14 mouse cellular contexts compared by ENCODE assay signal in the genomic region with DNA sequence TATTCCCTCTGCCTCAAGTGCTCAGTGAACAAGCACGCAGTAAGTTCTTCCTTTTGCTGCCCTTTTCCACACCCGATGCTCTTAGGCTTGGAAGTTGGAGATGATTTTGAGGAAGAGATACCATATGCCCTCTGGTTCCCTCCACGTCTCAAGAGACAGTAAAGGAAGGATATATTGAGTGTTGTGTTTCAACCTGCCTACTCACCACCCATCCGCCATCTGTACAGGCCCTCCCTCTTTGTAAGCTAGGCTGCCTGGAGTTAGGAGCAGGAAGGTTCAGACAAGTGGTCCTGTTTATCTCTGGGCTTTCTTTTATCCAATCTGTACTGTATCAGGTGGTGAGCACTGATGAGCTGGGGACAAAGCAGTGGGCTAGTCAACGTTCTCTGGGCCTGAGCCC. TPM values are rescaled to one million over a fixed set of nuclear protein-coding genes. Genes with fewer than 3 reads are reported as not detected.
DNase-seq lines count a peak whose midpoint lies in the region; ATAC-seq and TF ChIP-seq lines count a peak whose summit lies in the region.
"Had no signal": no experiment of that assay in that cellular context is flagged by ENCODE, and none has a peak within 500 bp of the region (broad histone marks: within the 10 kb centered on the region; RNA-seq: fewer than 3 reads in every experiment).

No protein-coding gene starts in this region.

- 61% methylated on average over 5 of the region's 5 CpGs for WGBS in heart, embryonic 13.5 days
- WGBS in intestine, embryonic 15.5 days = 76% methylated on average over 5 of the region's 5 CpGs

- H3K4me2 ChIP-seq in heart, embryonic 13.5 days = no peak overlapping the region
- H3K4me2 ChIP-seq in intestine, embryonic 15.5 days (replicated peaks) = no peak overlapping the region
- H3K4me2 ChIP-seq: heart, embryonic 15.5 days; kidney, embryonic 15.5 days; lung, embryonic 14.5 days; stomach, embryonic 15.5 days had no signal

- H3K4me3 ChIP-seq in heart, embryonic 13.5 days = no peak overlapping the region
- peak overlapping the region; percentile 60 for H3K4me3 ChIP-seq in megakaryocyte, embryonic 14.5 days (replicated peaks)
- H3K4me3 ChIP-seq in cortical plate, adult 2 months (ENCODE audit: insufficient read depth, low read length) = no peak overlapping the region
- H3K4me3 ChIP-seq in intestine, embryonic 15.5 days (replicated peaks) = no peak overlapping the region
- H3K4me3 ChIP-seq: heart, embryonic 15.5 days; kidney, embryonic 15.5 days; stomach, embryonic 15.5 days had no signal

- no peak for DNase-seq in heart, adult 11 months
- DNase-seq: gastrocnemius, postnatal 25 days; lung, embryonic 14.5 days; spleen, adult 18-20 months had no signal

- 0 out of 2 replicates have a peak overlapping the region, but pooled peaks have one; percentile 49 for H3K27ac ChIP-seq in heart, embryonic 13.5 days (replicated peaks)
- H3K27ac ChIP-seq in cortical plate, adult 2 months (ENCODE audit: insufficient read depth, low read length) = 0 out of 2 replicates have a peak overlapping the region, but pooled peaks have one; percentile 27
- H3K27ac ChIP-seq in intestine, embryonic 15.5 days = no peak overlapping the region
- H3K27ac ChIP-seq: stomach, embryonic 15.5 days had no signal

- no peak for ATAC-seq in heart, embryonic 13.5 days (ENCODE audit: extremely low read depth, insufficient number of reproducible peaks, low FRiP score, low TSS enrichment)
- no peak for ATAC-seq in megakaryocyte, adult 5-6 weeks (ENCODE audit: poor library complexity, severe bottlenecking)
- no peak for ATAC-seq in intestine, embryonic 15.5 days
- no peak for ATAC-seq in inflammation-experienced regulatory T-cells, adult 6 months

- no peak overlapping the region for H3K9ac ChIP-seq in heart, embryonic 13.5 days
- H3K9ac ChIP-seq in intestine, embryonic 15.5 days = no peak overlapping the region
- H3K9ac ChIP-seq: heart, embryonic 15.5 days; kidney, embryonic 15.5 days; lung, embryonic 14.5 days; stomach, embryonic 15.5 days had no signal

- H3K9me3 ChIP-seq in heart, embryonic 13.5 days = no peaks in the 10 kb centered on the region
- H3K9me3 ChIP-seq in megakaryocyte, embryonic 14.5 days = no peaks in the 10 kb centered on the region
- H3K9me3 ChIP-seq in intestine, embryonic 15.5 days = no peaks in the 10 kb centered on the region
- H3K9me3 ChIP-seq: heart, embryonic 15.5 days; kidney, embryonic 15.5 days; stomach, embryonic 15.5 days had no signal

- no peaks in the 10 kb centered on the region for H3K27me3 ChIP-seq in heart, embryonic 13.5 days (replicated peaks)
- H3K27me3 ChIP-seq in megakaryocyte, embryonic 14.5 days (replicated peaks) = no peaks in the 10 kb centered on the region
- no peaks in the 10 kb centered on the region for H3K27me3 ChIP-seq in intestine, embryonic 15.5 days (replicated peaks)
- H3K27me3 ChIP-seq: heart, embryonic 15.5 days; kidney, embryonic 15.5 days; stomach, embryonic 15.5 days had no signal

- no peak for TF ChIP-seq CTCF in cortical plate, adult 2 months (IDR thresholded peaks at IDR 0.05; ENCODE audit: extremely low read depth, insufficient read depth, low read length)

- H3K4me1 ChIP-seq in heart, embryonic 13.5 days = peaks cover 69% of the 10 kb centered on the region
- H3K4me1 ChIP-seq in megakaryocyte, embryonic 14.5 days = peaks cover 100% of the 10 kb centered on the region
- H3K4me1 ChIP-seq in cortical plate, adult 2 months (ENCODE audit: control insufficient read depth, insufficient read depth, low read length) = peaks cover 43% of the 10 kb centered on the region
- peaks cover 18% of the 10 kb centered on the region for H3K4me1 ChIP-seq in intestine, embryonic 15.5 days (replicated peaks)

- no peak for TF ChIP-seq POLR2A in cortical plate, adult 2 months (IDR thresholded peaks at IDR 0.05; ENCODE audit: extremely low read depth, insufficient read depth, low read length)

- H3K36me3 ChIP-seq in heart, embryonic 13.5 days = peaks cover 5% of the 10 kb centered on the region; the same call in 1 of the 2 replicates
- H3K36me3 ChIP-seq in megakaryocyte, embryonic 14.5 days (replicated peaks; ENCODE audit: low read length) = peaks cover 85% of the 10 kb centered on the region
- H3K36me3 ChIP-seq in intestine, embryonic 15.5 days = no peaks in the 10 kb centered on the region
- H3K36me3 ChIP-seq: heart, embryonic 15.5 days; stomach, embryonic 15.5 days had no signal

RNA-seq across cellular contexts. Expression of gene Bcl2l1, which starts 38.1 kb away (rescaled TPM):
- polyA plus RNA-seq in heart, embryonic 13.5 days (2015; fragmentation: Nextera tagmentation; extraction: Ambion mirVana) = 59.6 and 62.8 TPM in 2 replicates
- polyA plus RNA-seq in megakaryocyte, embryonic 14.5 days (2012; ENCODE audit: insufficient read depth, low replicate concordance) = 498 and 1,222 TPM in 2 replicates
- total RNA-seq in megakaryocyte, adult 5-6 weeks (2015) = 7.1 and 9.3 TPM in 2 replicates
- total RNA-seq in megakaryocyte, adult 5-6 weeks (2017) = 9.3 and 12.8 TPM in 2 replicates
- 99.2 and 105 TPM in 2 replicates for polyA plus RNA-seq in cortical plate, adult 2 months (2012; rRNA removed)
- polyA plus RNA-seq in intestine, embryonic 15.5 days (2015; fragmentation: Nextera tagmentation; extraction: Ambion mirVana) = 61.9 and 64.0 TPM in 2 replicates
- 10 to 100 TPM; 36.5 to 64.5 (median 41.8) TPM for polyA plus RNA-seq in inflammation-experienced regulatory T-cells, adult 6 months (2017; shearing (Covaris generic))

RNA-seq across cellular contexts. Expression of gene Cox4i2, which starts 39.4 kb away (rescaled TPM):
- polyA plus RNA-seq in heart, embryonic 13.5 days (2015; fragmentation: Nextera tagmentation; extraction: Ambion mirVana) = 11.8 and 13.4 TPM in 2 replicates
- polyA plus RNA-seq in megakaryocyte, embryonic 14.5 days (2012; ENCODE audit: insufficient read depth, low replicate concordance) = 2.8 TPM in 1 of 2 replicates, not detected in the other
- total RNA-seq in megakaryocyte, adult 5-6 weeks (2015) = 0.20 and 0.55 TPM in 2 replicates
- total RNA-seq in megakaryocyte, adult 5-6 weeks (2017) = 0.41 TPM in 1 of 2 replicates, not detected in the other
- polyA plus RNA-seq in cortical plate, adult 2 months (2012; rRNA removed) = 6.3 and 6.9 TPM in 2 replicates
- 12.2 and 14.2 TPM in 2 replicates for polyA plus RNA-seq in intestine, embryonic 15.5 days (2015; fragmentation: Nextera tagmentation; extraction: Ambion mirVana)
- polyA plus RNA-seq in inflammation-experienced regulatory T-cells, adult 6 months (2017; shearing (Covaris generic)) = not detected
- total RNA-seq: MEL had no signal

RNA-seq across cellular contexts. Expression of gene Tpx2, which starts 54.4 kb away (rescaled TPM):
- polyA plus RNA-seq in heart, embryonic 13.5 days (2015; fragmentation: Nextera tagmentation; extraction: Ambion mirVana) = 51.1 and 55.5 TPM in 2 replicates
- 1.1 and 10.4 TPM in 2 replicates for polyA plus RNA-seq in megakaryocyte, embryonic 14.5 days (2012; ENCODE audit: insufficient read depth, low replicate concordance)
- 102 TPM in 2 replicates for total RNA-seq in megakaryocyte, adult 5-6 weeks (2015)
- total RNA-seq in megakaryocyte, adult 5-6 weeks (2017) = 122 and 126 TPM in 2 replicates
- 1.5 and 1.8 TPM in 2 replicates for polyA plus RNA-seq in cortical plate, adult 2 months (2012; rRNA removed)
- polyA plus RNA-seq in intestine, embryonic 15.5 days (2015; fragmentation: Nextera tagmentation; extraction: Ambion mirVana) = 60.1 and 67.6 TPM in 2 replicates
- 10 to 100 TPM in 1 of 3 experiments, 1 to 10 TPM in 2; 5.3 to 56.1 (median 5.7) TPM for polyA plus RNA-seq in inflammation-experienced regulatory T-cells, adult 6 months (2017; shearing (Covaris generic))

RNA-seq across cellular contexts. Expression of gene Id1, which starts 57.3 kb away (rescaled TPM):
- 56.7 and 58.8 TPM in 2 replicates for polyA plus RNA-seq in heart, embryonic 13.5 days (2015; fragmentation: Nextera tagmentation; extraction: Ambion mirVana)
- 9.3 and 45.9 TPM in 2 replicates for polyA plus RNA-seq in megakaryocyte, embryonic 14.5 days (2012; ENCODE audit: insufficient read depth, low replicate concordance)
- total RNA-seq in megakaryocyte, adult 5-6 weeks (2015) = 28.4 and 48.3 TPM in 2 replicates
- total RNA-seq in megakaryocyte, adult 5-6 weeks (2017) = 35.0 and 40.1 TPM in 2 replicates
- 74.2 and 81.0 TPM in 2 replicates for polyA plus RNA-seq in cortical plate, adult 2 months (2012; rRNA removed)
- 102 and 116 TPM in 2 replicates for polyA plus RNA-seq in intestine, embryonic 15.5 days (2015; fragmentation: Nextera tagmentation; extraction: Ambion mirVana)
- under 1 TPM in 1 of 3 experiments, not detected in 2; 0.91 TPM for polyA plus RNA-seq in inflammation-experienced regulatory T-cells, adult 6 months (2017; shearing (Covaris generic))
